Mouse (Mus musculus): ENCODE results near the gene Sit1. TPM values are rescaled to one million over a fixed set of nuclear protein-coding genes. Genes with fewer than 3 reads are reported as not detected.

Sit1 gene
- polyA plus RNA-seq, 1 experiment from 2014 or later, result 3.9 TPM

Other genes starting within 250 kb of the Sit1 start
- 0.05 and 0.10 TPM in 2 replicates for gene Atp8b5, start 216.6 kb downstream of the Sit1 start, polyA plus RNA-seq (2015; fragmentation: Nextera tagmentation; extraction: Ambion mirVana)
- gene Rusc2, start 101.8 kb downstream of the Sit1 start, polyA plus RNA-seq (2015; fragmentation: Nextera tagmentation; extraction: Ambion mirVana), result 12.4 and 17.2 TPM in 2 replicates
- gene Fam166b, start 54.6 kb downstream of the Sit1 start, polyA plus RNA-seq (2015; fragmentation: Nextera tagmentation; extraction: Ambion mirVana), result 0.21 and 0.31 TPM in 2 replicates
- 1.6 and 4.9 TPM in 2 replicates for gene Tesk1, start 41.8 kb downstream of the Sit1 start, polyA plus RNA-seq (2015; fragmentation: Nextera tagmentation; extraction: Ambion mirVana)
- gene Cd72, start 29.1 kb downstream of the Sit1 start, polyA plus RNA-seq (2015; fragmentation: Nextera tagmentation; extraction: Ambion mirVana), result 3.2 and 4.3 TPM in 2 replicates
- 76.9 and 81.5 TPM in 2 replicates for gene Ccdc107, start 9.2 kb upstream of the Sit1 start, polyA plus RNA-seq (2015; fragmentation: Nextera tagmentation; extraction: Ambion mirVana)
- gene Arhgef39, start 16.0 kb upstream of the Sit1 start, polyA plus RNA-seq (2015; fragmentation: Nextera tagmentation; extraction: Ambion mirVana), result 38.9 and 43.4 TPM in 2 replicates
- 3.5 and 3.8 TPM in 2 replicates for gene Car9, start 23.2 kb upstream of the Sit1 start, polyA plus RNA-seq (2015; fragmentation: Nextera tagmentation; extraction: Ambion mirVana)
- 162 and 177 TPM in 2 replicates for gene Tpm2, start 40.0 kb upstream of the Sit1 start, polyA plus RNA-seq (2015; fragmentation: Nextera tagmentation; extraction: Ambion mirVana)
- 60.3 and 61.8 TPM in 2 replicates for gene Creb3, start 78.6 kb upstream of the Sit1 start, polyA plus RNA-seq (2015; fragmentation: Nextera tagmentation; extraction: Ambion mirVana)
- gene Tln1, start 79.0 kb upstream of the Sit1 start, polyA plus RNA-seq (2015; fragmentation: Nextera tagmentation; extraction: Ambion mirVana), result 68.7 and 80.0 TPM in 2 replicates
- gene Rgp1, start 95.0 kb upstream of the Sit1 start, polyA plus RNA-seq (2015; fragmentation: Nextera tagmentation; extraction: Ambion mirVana), result 20.9 and 21.7 TPM in 2 replicates
- 22.7 TPM in 2 replicates for gene Gba2, start 95.1 kb upstream of the Sit1 start, polyA plus RNA-seq (2015; fragmentation: Nextera tagmentation; extraction: Ambion mirVana)
- 0.89 and 1.1 TPM in 2 replicates for gene Msmp, start 100.8 kb upstream of the Sit1 start, polyA plus RNA-seq (2015; fragmentation: Nextera tagmentation; extraction: Ambion mirVana)
- 9.1 and 9.7 TPM in 2 replicates for gene Npr2, start 148.2 kb upstream of the Sit1 start, polyA plus RNA-seq (2015; fragmentation: Nextera tagmentation; extraction: Ambion mirVana)
- 1.2 and 1.3 TPM in 2 replicates for gene Spag8, start 169.9 kb upstream of the Sit1 start, polyA plus RNA-seq (2015; fragmentation: Nextera tagmentation; extraction: Ambion mirVana)
- 172 and 185 TPM in 2 replicates for gene Hint2, start 172.7 kb upstream of the Sit1 start, polyA plus RNA-seq (2015; fragmentation: Nextera tagmentation; extraction: Ambion mirVana)
- gene Tmem8b, start 185.2 kb upstream of the Sit1 start, polyA plus RNA-seq (2015; fragmentation: Nextera tagmentation; extraction: Ambion mirVana), result 3.6 and 3.9 TPM in 2 replicates
- gene Fam221b, start 185.4 kb upstream of the Sit1 start, polyA plus RNA-seq (2015; fragmentation: Nextera tagmentation; extraction: Ambion mirVana), result 1.6 and 2.9 TPM in 2 replicates
- gene Olfr70, start 217.1 kb upstream of the Sit1 start, polyA plus RNA-seq (2015; fragmentation: Nextera tagmentation; extraction: Ambion mirVana), result not detected in 2 replicates
- gene Olfr71, start 226.5 kb upstream of the Sit1 start, polyA plus RNA-seq (2015; fragmentation: Nextera tagmentation; extraction: Ambion mirVana), result not detected in 2 replicates
- gene Hrct1, start 243.5 kb upstream of the Sit1 start, polyA plus RNA-seq (2015; fragmentation: Nextera tagmentation; extraction: Ambion mirVana), result 1.4 and 1.7 TPM in 2 replicates
- gene Spaar, start 246.3 kb upstream of the Sit1 start, polyA plus RNA-seq (2015; fragmentation: Nextera tagmentation; extraction: Ambion mirVana), result 0.42 and 0.54 TPM in 2 replicates